Mouse (Mus musculus): ENCODE measurements around the gene Zscan21. TPM values are rescaled to one million over a fixed set of nuclear protein-coding genes. Genes with fewer than 3 reads are reported as not detected.

Gene Zscan21
- total RNA-seq, 2 experiments from 2014 or later = 14.7 to 16.5 TPM

GRCm38 (mm10) chr5:138132425-138133064 is 15.8 kb downstream of the Zscan21 start:
- DNase-seq (ENCODE audit: extremely low spot score in 1 of 2, low spot score in 2 of 2) = no peak
- intact Hi-C loops (cut with DNase I) = no loop called here
- Histone ChIP-seq H3K27ac (no peak overlapping the region), H3K4me3 (no peak overlapping the region)
- no peak for TF ChIP-seq CTCF (IDR thresholded peaks at IDR 0.05)

GRCm38 (mm10) chr5:138137257-138137656 is 20.6 kb downstream of the Zscan21 start:
- no peak for DNase-seq (ENCODE audit: extremely low spot score in 1 of 2, low spot score in 2 of 2)
- Histone ChIP-seq H3K4me3 (no peak overlapping the region), H3K27ac (no peak overlapping the region)
- no peak for TF ChIP-seq CTCF (IDR thresholded peaks at IDR 0.05)
- intact Hi-C loops (cut with DNase I) = loop anchor here (2.0 kb wide), 1 partner anchor 250 kb away; no protein-coding TSS in a partner anchor

- intact Hi-C loops (cut with DNase I) = loop anchor here (2.0 kb wide), 1 partner anchor 251 kb away; no protein-coding TSS in a partner anchor
- no peak for DNase-seq (ENCODE audit: extremely low spot score in 1 of 2, low spot score in 2 of 2)
- peak; percentile 64 for TF ChIP-seq CTCF (IDR thresholded peaks at IDR 0.05)
- Histone ChIP-seq H3K4me3 (no peak overlapping the region), H3K27ac (no peak overlapping the region)
These were observed 21.3 kb downstream of the Zscan21 start for GRCm38 (mm10) chr5:138137935-138138549.

GRCm38 (mm10) chr5:138138585-138138984 is 21.9 kb downstream of the Zscan21 start:
- intact Hi-C loops (cut with DNase I) = no loop called here

GRCm38 (mm10) chr5:138154390-138154789 is 37.7 kb downstream of the Zscan21 start:
- peak overlapping the region; percentile 84 for H3K4me3 ChIP-seq
- intact Hi-C loops (cut with DNase I) = loop anchor here (2.0 kb wide), 1 partner anchor 70 kb away; the partner anchor contains the start of gene Zkscan1
- TF ChIP-seq CTCF (IDR thresholded peaks at IDR 0.05) = no peak
- H3K27ac ChIP-seq = no peak overlapping the region
- DNase-seq (ENCODE audit: extremely low spot score in 1 of 2, low spot score in 2 of 2) = no peak

More at GRCm38 (mm10) chr5:138138585-138138984, 21.9 kb downstream of the Zscan21 start:
- DNase-seq (ENCODE audit: extremely low spot score in 1 of 2, low spot score in 2 of 2) = no peak
- Histone ChIP-seq H3K4me3 (no peak overlapping the region), H3K27ac (no peak overlapping the region)
- no peak for TF ChIP-seq CTCF (IDR thresholded peaks at IDR 0.05)

- Histone ChIP-seq H3K27ac (peak within 1 kb of the TSS; percentile 95), H3K4me3 (peak within 1 kb of the TSS; percentile 84)
- TF ChIP-seq CTCF (IDR thresholded peaks at IDR 0.05) = peak; percentile 85
- intact Hi-C loops (cut with DNase I) = loop anchor here (1.0 to 5.0 kb wide), 4 partner anchors 38 to 368 kb away; partner anchors contain the start of genes Mepce, Zcwpw1 and Zkscan1
- DNase-seq (ENCODE audit: extremely low spot score in 1 of 2, low spot score in 2 of 2) = peak; percentile 86 to 90
These were observed 38.8 kb downstream of the Zscan21 start, which contains the start of gene Zfp113 for GRCm38 (mm10) chr5:138155443-138155976. Gene Zfp113, minus strand, starts transcription at chr5:138155744.

GRCm38 (mm10) chr5:138160224-138160762 is 43.6 kb downstream of the Zscan21 start:
- DNase-seq (ENCODE audit: extremely low spot score in 1 of 2, low spot score in 2 of 2) = no peak
- peak overlapping the region; percentile 85 for H3K27ac ChIP-seq
- TF ChIP-seq CTCF (IDR thresholded peaks at IDR 0.05) = no peak
- H3K4me3 ChIP-seq = peak overlapping the region; percentile 50
- intact Hi-C loops (cut with DNase I) = loop anchor here (10.0 kb wide), 1 partner anchor 825 kb away; the partner anchor contains the start of gene Slc12a9

- intact Hi-C loops (cut with DNase I) = loop anchor here (1.0 to 10.0 kb wide), 3 partner anchors 10 to 826 kb away; partner anchors contain the start of genes Cnpy4, Slc12a9 and Taf6
These were observed 44.4 kb downstream of the Zscan21 start, which contains the start of gene Cops6 for GRCm38 (mm10) chr5:138160842-138161665. Gene Cops6, plus strand, starts transcription at chr5:138161071.

GRCm38 (mm10) chr5:138163046-138163445 is 46.3 kb downstream of the Zscan21 start:
- intact Hi-C loops (cut with DNase I) = loop anchor here (10.0 kb wide), 1 partner anchor 828 kb away; the partner anchor contains the start of gene Slc12a9
- Histone ChIP-seq H3K27ac (no peak overlapping the region), H3K4me3 (no peak overlapping the region)
- TF ChIP-seq CTCF (IDR thresholded peaks at IDR 0.05) = no peak
- DNase-seq (ENCODE audit: extremely low spot score in 1 of 2, low spot score in 2 of 2) = no peak

More at GRCm38 (mm10) chr5:138160842-138161665, 44.4 kb downstream of the Zscan21 start, which contains the start of gene Cops6:
- Histone ChIP-seq H3K4me3 (peak within 1 kb of the TSS; percentile 50), H3K27ac (peak within 1 kb of the TSS; percentile 85)
- TF ChIP-seq CTCF (IDR thresholded peaks at IDR 0.05) = no peak
- peak; percentile 95 to 98 for DNase-seq (ENCODE audit: extremely low spot score in 1 of 2, low spot score in 2 of 2)

- no peak for TF ChIP-seq CTCF (IDR thresholded peaks at IDR 0.05)
- no peak for DNase-seq (ENCODE audit: extremely low spot score in 1 of 2, low spot score in 2 of 2)
- intact Hi-C loops (cut with DNase I) = loop anchor here (10.0 kb wide), 1 partner anchor 829 kb away; the partner anchor contains the start of gene Slc12a9
- H3K4me3 ChIP-seq = no peak overlapping the region
- no peak overlapping the region for H3K27ac ChIP-seq
These were observed 46.9 kb downstream of the Zscan21 start for GRCm38 (mm10) chr5:138163610-138164009.
